Mouse (Mus musculus): ENCODE results near the gene Dgcr8.
A peak's percentile ranks its signal among the peaks of the same experiment; 100 is the strongest.

- TF ChIP-seq POLR2A (IDR thresholded peaks at IDR 0.05; ENCODE audit: borderline replicate concordance, extremely low read depth, insufficient read depth, insufficient read length, poor library complexity, severe bottlenecking) (peak; percentile 48), CTCF (IDR thresholded peaks at IDR 0.05; ENCODE audit: borderline replicate concordance, extremely low read depth, insufficient read depth, insufficient read length) (no peak)
Measured at GRCm38 (mm10) chr16:18234671-18235388, 54.2 kb downstream of the Dgcr8 start, which contains the start of gene Zdhhc8.

All from brain, embryonic 14.5 days (tissue).